Mouse (Mus musculus): ENCODE results near the gene Nae1. TPM values are rescaled to one million over a fixed set of nuclear protein-coding genes. Genes with fewer than 3 reads are reported as not detected.

The Nae1 gene
- total and polyA plus RNA-seq, 3 experiments: 39.2 to 41.9 TPM; not detected in 1

DNA sequence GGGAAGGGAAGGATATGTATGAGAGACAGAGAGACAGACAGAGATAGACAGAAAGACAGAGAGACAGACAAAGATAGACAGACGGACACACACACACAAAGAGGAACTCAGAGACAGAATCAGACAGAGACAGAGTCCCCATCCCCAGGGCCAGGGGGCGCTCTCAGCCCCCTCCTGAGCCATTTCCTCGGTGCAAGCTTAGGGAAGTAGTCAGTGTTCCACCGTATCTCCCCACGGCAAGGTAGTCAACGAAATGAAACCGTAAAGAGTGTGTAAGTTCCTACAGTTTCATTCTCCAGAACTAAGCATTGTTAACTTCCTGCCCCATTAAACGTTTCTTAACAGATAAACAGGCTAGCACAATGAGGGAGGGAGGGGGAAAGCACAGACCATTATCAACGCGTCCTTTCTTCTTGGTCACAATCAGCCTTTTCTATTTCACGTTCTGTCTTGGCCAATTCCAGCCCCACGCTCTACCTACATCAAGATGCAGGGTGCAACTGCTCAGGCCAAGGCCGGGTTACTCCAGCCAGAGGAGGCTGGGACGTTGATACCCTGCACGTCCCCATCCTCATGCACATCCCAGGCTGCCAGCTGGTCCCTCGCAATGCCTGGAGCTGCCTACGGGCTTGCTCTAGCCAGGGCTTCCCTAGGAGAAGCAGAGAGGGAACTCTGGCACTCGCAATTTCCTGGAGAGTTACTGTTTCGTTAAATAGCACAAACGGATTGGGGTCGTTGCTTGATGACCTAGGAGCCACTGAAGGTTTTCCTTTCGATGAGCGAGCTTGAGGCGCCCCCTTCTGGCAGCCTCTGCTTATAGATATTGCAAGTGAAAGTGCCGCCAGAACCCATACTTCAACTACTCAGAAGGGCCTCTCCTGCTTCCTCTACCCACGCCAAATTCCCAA is 36.3 kb upstream of the Nae1 start:
- H3K4me3 ChIP-seq (ENCODE audit: control insufficient read depth in 1 of 2, insufficient read depth in 1 of 2, low read depth in 2 of 2, low read length in 2 of 2): peak overlapping the region; percentile 64 to 73
- H3K27me3 ChIP-seq (ENCODE audit: control insufficient read depth in 1 of 2, insufficient read depth in 2 of 2, low read length in 2 of 2): no peaks in the 10 kb centered on the region
- no peaks in the 10 kb centered on the region for H3K36me3 ChIP-seq (ENCODE audit: control insufficient read depth in 1 of 2, insufficient read depth in 2 of 2, low read length in 2 of 2)
- H3K79me2 ChIP-seq (ENCODE audit: control insufficient read depth, insufficient read depth, low read length, poor library complexity): no peaks in the 10 kb centered on the region; the same call in 1 of the 2 replicates
- TF ChIP-seq KAT2A (conservative IDR thresholded peaks at IDR 0.05; ENCODE audit: low read depth, low read length): no peak
- TF ChIP-seq ETS1 (IDR thresholded peaks at IDR 0.05; ENCODE audit: low read depth, low read length): no peak
- TF ChIP-seq MEF2A (IDR thresholded peaks at IDR 0.05; ENCODE audit: extremely low read depth, insufficient replicate concordance, low read depth, low read length, poor library complexity, severe bottlenecking): no peak
- no peak; the same call in 1 of the 2 replicates for TF ChIP-seq GATA1 (IDR thresholded peaks at IDR 0.05; ENCODE audit: low read depth, low read length)
- TF ChIP-seq HCFC1 (IDR thresholded peaks at IDR 0.05; ENCODE audit: low read depth, low read length): peak; percentile 54; the same call in 1 of the 2 replicates
- no peak for TF ChIP-seq ZMIZ1 (IDR thresholded peaks at IDR 0.05; ENCODE audit: low read depth, low read length)
- no peak for TF ChIP-seq NRF1 (IDR thresholded peaks at IDR 0.05; ENCODE audit: insufficient read depth, low read depth, low read length, poor library complexity, severe bottlenecking)
- no peak; the same call in 1 of the 2 replicates for TF ChIP-seq SIN3A (IDR thresholded peaks at IDR 0.05; ENCODE audit: low read length)
- TF ChIP-seq POLR2A (IDR thresholded peaks at IDR 0.05; ENCODE audit: control insufficient read depth in 1 of 2, insufficient read depth in 1 of 2, low read depth in 1 of 2, low read length in 2 of 2, poor library complexity in 1 of 2): peak; percentile 29; a peak in 2 of 4 replicates
- TF ChIP-seq MAX (IDR thresholded peaks at IDR 0.05; ENCODE audit: low read length): no peak
- TF ChIP-seq RAD21 (IDR thresholded peaks at IDR 0.05; ENCODE audit: low read depth, low read length): peak; percentile 90
- 0 out of 2 replicates have a peak, but pooled peaks have one; percentile 36 for TF ChIP-seq UBTF (IDR thresholded peaks at IDR 0.05; ENCODE audit: borderline replicate concordance, insufficient read depth, low read depth, low read length)
- TF ChIP-seq MYB (IDR thresholded peaks at IDR 0.05; ENCODE audit: low read depth, low read length): no peak
- no peak for TF ChIP-seq CHD1 (IDR thresholded peaks at IDR 0.05; ENCODE audit: low read depth, low read length)
- TF ChIP-seq ZNF384 (IDR thresholded peaks at IDR 0.05; ENCODE audit: low read depth, low read length): no peak
- peak; percentile 79 for TF ChIP-seq TBP (IDR thresholded peaks at IDR 0.05; ENCODE audit: low read depth, low read length)
- no peak for TF ChIP-seq RCOR1 (IDR thresholded peaks at IDR 0.05; ENCODE audit: low read depth, low read length)
- TF ChIP-seq ELF1 (IDR thresholded peaks at IDR 0.05; ENCODE audit: low read depth, low read length): peak; percentile 47; the same call in 1 of the 2 replicates
- TF ChIP-seq MAZ (IDR thresholded peaks at IDR 0.05; ENCODE audit: low read depth, low read length): peak; percentile 14; the same call in 1 of the 2 replicates
- TF ChIP-seq TCF12 (IDR thresholded peaks at IDR 0.05; ENCODE audit: low read depth, low read length): no peak
- no peak for TF ChIP-seq MAFK (IDR thresholded peaks at IDR 0.05; ENCODE audit: borderline replicate concordance, low read depth, low read length)
- no peak; the same call in 1 of the 2 replicates for TF ChIP-seq TAL1 (IDR thresholded peaks at IDR 0.05; ENCODE audit: low read length)
- TF ChIP-seq USF2 (IDR thresholded peaks at IDR 0.05; ENCODE audit: borderline replicate concordance in 1 of 2, insufficient read depth in 1 of 2, low read depth in 1 of 2, low read length in 2 of 2): no peak
- TF ChIP-seq SMC3 (IDR thresholded peaks at IDR 0.05; ENCODE audit: low read depth, low read length): peak; percentile 68
- TF ChIP-seq MYC (IDR thresholded peaks at IDR 0.05; ENCODE audit: low read depth, low read length): 0 out of 2 replicates have a peak, but pooled peaks have one; percentile 8
- peak; percentile 49; the same call in 1 of the 2 replicates for TF ChIP-seq MXI1 (IDR thresholded peaks at IDR 0.05; ENCODE audit: low read depth, low read length)
- no peak for TF ChIP-seq BHLHE40 (IDR thresholded peaks at IDR 0.05; ENCODE audit: borderline replicate concordance, low read depth, low read length)
- no peak for TF ChIP-seq POLR2AphosphoS5 (IDR thresholded peaks at IDR 0.05; ENCODE audit: borderline replicate concordance, low read depth, low read length)
- peak; percentile 17; the same call in 1 of the 2 replicates for TF ChIP-seq NELFE (IDR thresholded peaks at IDR 0.05; ENCODE audit: low read depth, low read length)
- TF ChIP-seq CTCF (IDR thresholded peaks at IDR 0.05 in 2 of 3, conservative IDR thresholded peaks at IDR 0.05 in 1 of 3; ENCODE audit: control insufficient read depth in 1 of 3, insufficient read depth in 1 of 3, low read depth in 2 of 3, low read length in 3 of 3, poor library complexity in 1 of 3, severe bottlenecking in 1 of 3): peak; percentile 92 to 95 (median 93)
- no peak for TF ChIP-seq USF1 (IDR thresholded peaks at IDR 0.05; ENCODE audit: low read depth, low read length)
- TF ChIP-seq GABPA (IDR thresholded peaks at IDR 0.05; ENCODE audit: low read depth, low read length): 0 out of 2 replicates have a peak, but pooled peaks have one; percentile 5
- peak; percentile 53; the same call in 1 of the 2 replicates for TF ChIP-seq ZC3H11A (IDR thresholded peaks at IDR 0.05; ENCODE audit: low read depth, low read length)
- peaks cover 0 to 3% of the 10 kb centered on the region in 2 experiments; a peak in 1 of 4 replicates for H3K4me1 ChIP-seq (ENCODE audit: control insufficient read depth in 1 of 2, insufficient read depth in 2 of 2, low read length in 2 of 2)
- DNase-seq (ENCODE audit: low read depth, low spot score): peak; percentile 95
- H3K9ac ChIP-seq (ENCODE audit: control insufficient read depth, low read depth, low read length, poor library complexity, severe bottlenecking): peak overlapping the region; percentile 65
- H3K27ac ChIP-seq (ENCODE audit: control insufficient read depth, low read depth, low read length): peak overlapping the region; percentile 79
- H3K9me3 ChIP-seq (replicated peaks; ENCODE audit: insufficient read depth, low read length): no peaks in the 10 kb centered on the region

Data from MEL (cell line).